Mouse (Mus musculus) bone marrow macrophage, adult 2 months (primary cell): Measurements from ENCODE around the gene Wdr47.

Experiments
- CTCF ChIP-seq: IDR thresholded peaks from 2 replicates; pipeline ENCODE4 v1.5.1; 2012; ENCODE audit warnings: low read depth, mild to moderate bottlenecking, low read length, moderate library complexity
- POLR2A ChIP-seq: IDR thresholded peaks from 2 replicates; pipeline ENCODE4 v1.6.1; 2012; ENCODE audit warnings: mild to moderate bottlenecking, low read depth, low read length, borderline replicate concordance

- TF ChIP-seq CTCF (no peak), POLR2A (no peak)
Observed at GRCm38 (mm10) chr3:108689015-108689441, 97.9 kb downstream of the Wdr47 start.
